Mouse (Mus musculus) urinary bladder, postnatal 4 days (tissue): Measurements from ENCODE around the gene Ndufa10.

Experiments
- DNase-seq, 2 experiments: peaks; one replicate each; pipeline ENCODE4 v3.0.0; 2021 to 2022; ENCODE audit warnings: low spot score in 2 of 2

Gene Ndufa10

GRCm38 (mm10) chr1:92473165-92474041, at the start of gene Ndufa10:
Ndufa10 (minus strand) TSS chr1:92473860.
- DNase-seq: peak; percentile 89 to 97

GRCm38 (mm10) chr1:92521376-92521775, 47.7 kb upstream of the Ndufa10 start:
- no peak for DNase-seq

- no peak for DNase-seq
These were observed 45.4 kb upstream of the Ndufa10 start for GRCm38 (mm10) chr1:92519046-92519445.

DNA sequence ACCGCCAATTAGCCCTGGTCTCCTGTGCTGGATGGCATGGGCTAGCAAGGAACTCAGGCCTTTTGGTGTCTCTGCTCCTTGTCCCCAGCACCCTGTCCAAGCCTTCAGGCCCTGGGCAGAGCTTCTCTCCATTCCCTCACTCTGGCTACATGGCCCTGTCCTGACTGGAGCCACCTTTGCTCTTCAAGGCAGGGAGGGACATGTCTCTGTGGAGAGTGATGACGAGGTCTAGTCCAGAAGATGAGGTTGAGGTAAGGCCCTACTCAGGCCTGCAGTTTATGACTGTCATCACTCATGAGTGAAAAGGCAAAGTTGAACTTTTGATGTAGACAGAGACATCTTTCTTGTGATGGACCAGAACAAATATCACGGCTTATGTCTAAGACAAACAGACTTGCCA, 44.9 kb upstream of the Ndufa10 start, which contains the start of gene Olfr1414:
Gene Olfr1414 (minus strand): TSS at position 101 of the 400 bp plus-strand sequence.
- DNase-seq: no peak

DNA sequence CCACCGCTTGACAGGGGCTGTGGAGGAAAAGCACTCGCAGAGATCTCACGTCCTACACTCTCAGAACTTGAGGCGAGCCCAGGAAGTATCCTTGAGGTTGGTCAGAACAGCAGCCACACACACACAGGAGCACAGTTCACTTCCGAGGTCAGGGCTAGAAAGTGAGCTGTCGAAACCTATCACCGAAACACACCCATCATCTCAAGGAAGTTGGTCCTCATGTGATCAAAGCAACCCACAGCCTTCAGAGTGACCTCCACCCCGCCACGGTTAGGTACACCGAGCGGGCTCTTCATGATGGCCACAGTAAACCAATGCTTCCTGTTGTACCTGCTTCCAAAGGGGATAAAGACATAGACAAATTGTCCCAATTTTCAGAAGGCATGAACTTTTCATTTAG, 41.7 kb upstream of the Ndufa10 start:
- no peak for DNase-seq

GRCm38 (mm10) chr1:92511646-92512045, 38.0 kb upstream of the Ndufa10 start:
- peak in 1 of 2 experiments; percentile 1 for DNase-seq

- DNase-seq: no peak
These were observed 22.3 kb upstream of the Ndufa10 start, which contains the start of gene Olfr1415 for GRCm38 (mm10) chr1:92496001-92496400. Olfr1415 (minus strand) TSS chr1:92496101.

DNA sequence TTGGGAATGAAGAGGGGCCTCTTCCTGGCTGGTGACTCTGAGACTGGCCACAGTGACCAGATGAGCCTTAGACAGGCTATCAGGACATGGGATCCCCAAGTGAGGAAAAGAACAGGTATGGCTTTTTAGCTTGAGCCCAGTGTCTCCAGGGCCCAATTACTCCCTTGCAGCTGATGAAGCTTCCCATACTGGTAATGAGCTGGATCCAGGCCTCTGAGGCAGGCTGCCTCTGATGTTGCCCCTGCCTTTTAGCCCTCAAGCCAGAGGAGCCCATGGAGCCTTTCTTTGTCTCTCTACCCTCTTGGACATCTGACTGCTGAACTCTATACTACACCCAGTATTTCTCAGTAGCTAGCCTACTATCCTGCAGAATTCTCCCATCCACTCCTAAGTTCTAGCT, 11.4 kb upstream of the Ndufa10 start, which contains the start of gene Olfr1416:
Gene Olfr1416 (minus strand): TSS at position 101 of the 400 bp plus-strand sequence.
- no peak for DNase-seq

GRCm38 (mm10) chr1:92474066-92474578, 462 bp upstream of the Ndufa10 start:
- no peak for DNase-seq

- no peak for DNase-seq
These were observed 4.8 kb downstream of the Ndufa10 start for GRCm38 (mm10) chr1:92468891-92469290.

DNA sequence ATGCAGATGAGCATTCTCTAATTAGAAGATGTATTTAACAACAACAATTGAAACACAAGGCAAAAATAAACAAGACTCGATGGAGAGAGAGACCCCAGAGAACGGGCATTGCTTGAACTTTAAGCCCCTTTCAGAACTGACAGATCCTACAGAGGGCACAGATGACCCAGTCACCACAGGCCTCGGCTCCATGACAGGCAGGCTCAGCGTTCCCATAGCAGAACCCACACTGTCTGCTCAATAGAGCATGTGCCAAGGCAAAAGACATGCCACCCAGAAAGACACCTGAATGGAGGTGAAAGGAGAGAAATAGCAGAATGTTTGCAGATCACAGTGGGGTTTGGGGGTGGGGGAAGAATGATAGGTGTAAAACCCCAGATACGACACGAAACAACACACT, 15.2 kb downstream of the Ndufa10 start:
- DNase-seq: no peak

- DNase-seq: no peak
These were observed 15.9 kb downstream of the Ndufa10 start for GRCm38 (mm10) chr1:92457758-92458157.

DNA sequence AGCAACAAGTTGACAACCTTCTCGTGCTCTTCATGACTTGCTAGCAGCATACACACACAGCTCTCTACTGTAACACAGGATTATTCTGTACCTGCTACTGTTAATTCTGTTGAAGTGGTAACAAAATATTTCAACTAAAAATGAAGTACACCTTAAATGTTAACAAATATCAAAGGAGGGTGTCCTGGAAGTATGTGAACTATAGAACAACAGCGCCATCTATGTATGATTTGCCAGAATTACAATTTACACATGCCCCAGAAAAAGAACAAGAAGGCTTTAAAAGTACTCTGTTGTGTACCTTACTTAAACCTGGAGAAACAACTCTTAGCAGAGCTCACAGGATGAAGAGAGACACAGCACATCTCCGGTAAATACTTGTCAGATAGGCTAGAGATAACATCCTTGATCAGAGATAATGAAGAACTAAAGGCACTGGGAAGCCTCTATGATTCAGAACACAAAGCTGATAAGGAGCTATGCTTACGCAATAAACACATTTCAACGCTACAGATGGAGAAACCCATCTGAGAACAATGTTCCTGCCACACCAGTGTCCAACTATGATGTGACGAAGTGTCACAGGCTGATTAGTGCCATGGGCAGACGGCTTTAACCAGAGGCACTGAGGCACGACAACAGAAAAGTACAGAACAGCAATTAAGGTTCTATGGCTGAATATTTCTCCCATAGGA, 19.8 kb downstream of the Ndufa10 start:
- DNase-seq: no peak

GRCm38 (mm10) chr1:92448293-92448692, 25.4 kb downstream of the Ndufa10 start:
- no peak for DNase-seq

DNA sequence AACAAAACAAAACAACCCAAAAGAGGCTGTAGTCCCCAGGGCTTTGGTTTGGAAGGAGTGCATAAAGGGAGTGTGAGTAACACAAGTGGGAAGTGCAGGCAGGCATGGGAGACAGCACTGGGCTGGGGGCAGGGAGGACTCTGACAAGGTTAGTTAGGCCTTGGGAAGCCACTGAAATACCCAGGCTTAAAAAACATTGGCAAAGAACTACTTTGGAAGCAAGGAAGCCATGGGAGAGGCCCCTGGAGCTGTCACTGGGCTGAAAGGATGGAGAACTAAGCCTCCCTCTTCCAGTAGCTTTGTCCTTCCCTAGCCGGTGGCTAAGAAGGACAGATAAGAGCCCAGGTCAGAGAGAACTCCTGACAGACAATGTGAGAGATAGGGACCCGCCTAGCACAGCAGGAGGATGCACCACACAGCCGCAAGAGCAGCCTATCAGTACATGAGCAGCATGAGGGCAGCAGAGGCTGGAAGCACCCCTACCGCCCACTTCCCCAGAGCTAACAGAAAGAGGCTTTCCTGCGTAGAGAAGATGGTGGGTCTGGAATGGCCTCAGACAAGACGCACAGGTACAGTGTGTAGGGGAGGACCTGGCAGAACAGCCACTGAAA, 32.1 kb downstream of the Ndufa10 start:
- DNase-seq: no peak

DNA sequence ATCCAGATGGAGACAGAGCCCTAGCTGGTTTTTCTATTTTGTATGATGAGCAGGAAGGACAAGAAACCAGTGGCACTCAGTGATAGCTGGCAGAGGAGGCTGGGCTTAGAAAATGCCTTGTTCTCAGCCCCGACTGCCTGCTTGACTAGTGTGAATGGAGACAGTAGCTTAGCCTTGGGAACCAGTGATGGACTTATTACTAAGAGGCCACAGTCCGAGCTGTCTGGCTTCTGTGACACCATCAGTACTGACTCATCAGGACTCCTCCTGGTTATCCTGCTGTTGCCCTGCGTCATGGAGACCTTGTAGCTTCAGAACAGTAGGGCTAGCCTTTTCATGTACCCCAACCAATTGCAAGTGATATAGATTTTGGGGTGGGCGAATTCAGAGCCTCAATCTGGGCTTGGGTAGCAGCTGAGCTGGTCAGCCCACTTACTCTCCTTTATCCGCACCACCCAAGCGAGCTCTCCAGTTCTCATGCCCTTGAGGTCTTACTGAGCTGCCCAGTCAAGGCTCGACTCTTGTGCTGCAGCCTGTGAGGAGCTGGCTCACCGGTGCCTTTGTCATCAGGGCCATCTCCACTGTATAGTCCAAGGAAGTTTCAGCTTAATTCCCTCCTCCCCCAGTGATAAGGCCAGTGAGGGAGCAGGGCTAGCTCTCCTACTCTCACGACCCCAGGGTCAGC, 33.5 kb downstream of the Ndufa10 start:
- DNase-seq: no peak

DNA sequence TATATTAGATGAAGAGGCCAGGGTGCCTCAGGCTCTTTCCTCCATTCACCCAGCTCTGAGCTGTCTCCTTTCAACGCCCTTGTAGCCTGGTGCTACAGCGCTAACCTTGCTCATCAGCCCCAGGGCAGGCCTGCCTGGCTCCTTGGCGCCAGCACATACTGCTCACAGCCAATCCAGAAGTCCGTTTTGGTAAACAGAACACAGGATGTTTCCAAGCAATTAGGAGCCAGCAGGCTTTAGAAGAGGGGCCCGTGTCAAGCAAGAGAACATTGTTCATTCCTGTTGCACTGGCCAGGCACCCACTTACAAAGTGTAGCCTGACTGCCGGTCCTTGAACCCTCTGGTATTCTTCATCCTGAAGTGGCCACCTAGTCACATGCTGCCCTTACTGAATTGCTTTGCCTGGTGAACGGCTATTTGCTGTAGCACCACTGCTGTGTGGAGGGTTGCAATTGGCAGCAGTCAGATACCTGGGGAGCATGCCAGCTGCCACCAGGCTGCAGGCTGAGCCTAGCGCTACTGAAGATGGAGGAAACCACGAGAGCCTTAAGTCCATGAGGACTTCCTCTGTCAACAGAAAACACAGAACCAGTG, 35.9 kb downstream of the Ndufa10 start:
- DNase-seq: no peak

DNA sequence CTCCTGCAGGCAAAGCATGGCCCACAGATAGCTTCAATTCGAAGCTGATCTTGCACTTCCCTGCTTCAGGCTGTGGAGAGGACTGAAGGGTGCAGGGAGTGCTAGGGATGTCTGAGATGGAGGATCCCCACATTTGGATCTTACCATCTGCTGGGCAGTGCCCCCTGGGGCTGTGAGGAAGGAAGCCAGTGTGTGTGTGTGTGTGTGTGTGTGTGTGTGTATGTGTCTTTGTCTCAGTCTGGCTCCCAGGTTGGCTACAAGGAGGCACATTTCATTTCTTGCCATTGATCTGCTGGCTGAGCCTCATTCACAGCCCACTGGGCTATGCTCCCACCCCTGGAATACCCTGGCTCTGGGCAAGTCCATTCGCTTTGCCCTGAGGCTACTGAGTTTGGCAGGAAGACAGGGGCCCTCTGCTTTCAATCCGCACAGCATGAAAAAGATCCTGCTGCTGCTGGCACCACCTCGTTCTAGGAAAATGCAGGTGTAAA, 36.8 kb downstream of the Ndufa10 start:
- DNase-seq: no peak

GRCm38 (mm10) chr1:92434986-92435385, 38.7 kb downstream of the Ndufa10 start:
- DNase-seq: no peak

- no peak for DNase-seq
These were observed 40.9 kb downstream of the Ndufa10 start for GRCm38 (mm10) chr1:92432791-92433190.

GRCm38 (mm10) chr1:92432098-92432497, 41.6 kb downstream of the Ndufa10 start:
- DNase-seq: no peak
